Mouse (Mus musculus) ES-Bruce4 (cell line): ENCODE measurements around the gene Sds. TPM values are rescaled to one million over a fixed set of nuclear protein-coding genes. Genes with fewer than 3 reads are reported as not detected.

ENCODE experiments used
- H3K27ac ChIP-seq: 2 replicates; pipeline ENCODE4 v1.5.1; 2012; ENCODE audit warnings: low read length, inconsistent platforms; ENCODE audit not compliant: insufficient read depth
- H3K27me3 ChIP-seq: 2 replicates; pipeline ENCODE4 v1.6.1; 2012; ENCODE audit warnings: mild to moderate bottlenecking, low read length, inconsistent platforms; ENCODE audit not compliant: control insufficient read depth, poor library complexity, insufficient read depth, severe bottlenecking
- H3K36me3 ChIP-seq: 2 replicates; pipeline ENCODE4 v1.6.1; 2012; ENCODE audit warnings: inconsistent platforms, mild to moderate bottlenecking, low read length, moderate library complexity; ENCODE audit not compliant: control insufficient read depth, poor library complexity, insufficient read depth, severe bottlenecking
- H3K4me1 ChIP-seq: one replicate; pipeline ENCODE4 v1.8.1; 2011; ENCODE audit warnings: low read length; ENCODE audit not compliant: control insufficient read depth, insufficient read depth
- H3K4me3 ChIP-seq: 2 replicates; pipeline ENCODE4 v1.5.1; 2011; ENCODE audit warnings: low read depth, mild to moderate bottlenecking, low read length
- H3K9ac ChIP-seq: 2 replicates; pipeline ENCODE4 v1.6.1; 2012; ENCODE audit warnings: low read depth, mild to moderate bottlenecking, inconsistent platforms; ENCODE audit not compliant: poor library complexity, severe bottlenecking
- H3K9me3 ChIP-seq: replicated peaks from 2 replicates; pipeline ENCODE4 v1.6.1; 2012; ENCODE audit warnings: mild to moderate bottlenecking, low read length, inconsistent platforms; ENCODE audit not compliant: control insufficient read depth, poor library complexity, insufficient read depth, severe bottlenecking
- CTCF ChIP-seq: IDR thresholded peaks from one replicate; pipeline ENCODE4 v1.8.1; 2011; ENCODE audit warnings: low read depth, low read length
- EP300 ChIP-seq: IDR thresholded peaks from 2 replicates; pipeline ENCODE4 v1.6.1; 2011; ENCODE audit warnings: low read depth, low read length; ENCODE audit not compliant: insufficient read depth
- POLR2A ChIP-seq: IDR thresholded peaks from one replicate; pipeline ENCODE4 v1.8.1; 2011; ENCODE audit warnings: low read length; ENCODE audit not compliant: insufficient read depth
- polyA plus RNA-seq: library from polyadenylated mRNA; stranded (reverse); fragments of >200 nt; gene quantifications from 2 replicates; pipeline ENCODE4 v1.2.4, GENCODE M21; 2011; ENCODE audit warnings: low read depth; ENCODE audit not compliant: missing spikeins, insufficient read depth, insufficient read length

Sds gene
- polyA plus RNA-seq, 1 experiment: not detected

GRCm38 (mm10) chr5:120507311-120507710 lies 31.0 kb downstream of the Sds start:
- Histone ChIP-seq H3K27ac (no peak overlapping the region), H3K27me3 (no peaks in the 10 kb centered on the region), H3K4me1 (peaks cover 2% of the 10 kb centered on the region), H3K4me3 (no peak overlapping the region), H3K36me3 (no peaks in the 10 kb centered on the region), H3K9me3 (no peaks in the 10 kb centered on the region), H3K9ac (no peak overlapping the region)
- TF ChIP-seq POLR2A (no peak), CTCF (no peak), EP300 (no peak)

- TF ChIP-seq EP300 (no peak), POLR2A (peak; percentile 39)
- H3K36me3 ChIP-seq: no peaks in the 10 kb centered on the region
- H3K4me1 ChIP-seq: peaks cover 6% of the 10 kb centered on the region
- no peaks in the 10 kb centered on the region for H3K27me3 ChIP-seq
- H3K4me3 ChIP-seq: peak within 1 kb of the TSS; percentile 76
- H3K9ac ChIP-seq: peak within 1 kb of the TSS; percentile 47
- H3K9me3 ChIP-seq: no peaks in the 10 kb centered on the region
- H3K27ac ChIP-seq: no peak within 1 kb of the TSS
Measured at GRCm38 (mm10) chr5:120510982-120511642, 34.8 kb downstream of the Sds start, which contains the start of gene Slc8b1. Gene Slc8b1 (plus strand): TSS chr5:120511168.

- peak overlapping the region; percentile 76 for H3K4me3 ChIP-seq
- no peak for TF ChIP-seq EP300
- TF ChIP-seq POLR2A: no peak
- no peak for TF ChIP-seq CTCF
- peaks cover 6% of the 10 kb centered on the region for H3K4me1 ChIP-seq
- peak overlapping the region; percentile 47 for H3K9ac ChIP-seq
- no peaks in the 10 kb centered on the region for H3K27me3 ChIP-seq
- no peak overlapping the region for H3K27ac ChIP-seq
- H3K36me3 ChIP-seq: no peaks in the 10 kb centered on the region
- no peaks in the 10 kb centered on the region for H3K9me3 ChIP-seq
Measured at GRCm38 (mm10) chr5:120511643-120512220, 35.4 kb downstream of the Sds start.

GRCm38 (mm10) chr5:120512911-120513555 lies 36.7 kb downstream of the Sds start:
- TF ChIP-seq POLR2A (peak; percentile 31), EP300 (peak; percentile 83), CTCF (no peak)
- peaks cover 14% of the 10 kb centered on the region for H3K4me1 ChIP-seq
- peak overlapping the region; percentile 13; the same call in 1 of the 2 replicates for H3K9ac ChIP-seq
- no peaks in the 10 kb centered on the region for H3K27me3 ChIP-seq
- peak overlapping the region; percentile 64 for H3K4me3 ChIP-seq
- H3K36me3 ChIP-seq: no peaks in the 10 kb centered on the region
- H3K9me3 ChIP-seq: no peaks in the 10 kb centered on the region
- peak overlapping the region; percentile 71 for H3K27ac ChIP-seq

- Histone ChIP-seq H3K4me3 (0 out of 2 replicates have a peak overlapping the region, but pooled peaks have one; percentile 0), H3K9ac (no peak overlapping the region), H3K27ac (peak overlapping the region; percentile 57), H3K36me3 (no peaks in the 10 kb centered on the region), H3K4me1 (peaks cover 14% of the 10 kb centered on the region), H3K27me3 (no peaks in the 10 kb centered on the region), H3K9me3 (no peaks in the 10 kb centered on the region)
- TF ChIP-seq EP300 (no peak), CTCF (no peak), POLR2A (no peak)
Measured at GRCm38 (mm10) chr5:120514031-120514677, 37.8 kb downstream of the Sds start.
